Mouse (Mus musculus) stomach, postnatal 0 days (tissue): ENCODE results near the gene Cenpn. TPM values are rescaled to one million over a fixed set of nuclear protein-coding genes. Genes with fewer than 3 reads are reported as not detected.
A peak's percentile ranks its signal among the peaks of the same experiment; 100 is the strongest.

Source experiments
- ATAC-seq: fragments of 200-750 bp; cut with Nextera tagmentation; 2 replicates; pipeline ENCODE4 v1.8.0; 2017; ENCODE audit not compliant: low FRiP score, low TSS enrichment
- DNase-seq: peaks from one replicate; pipeline ENCODE4 v3.0.0-alpha.2; 2016; ENCODE audit warnings: low spot score
- H3K27ac ChIP-seq: fragments of 300-500 bp; sonication (generic); replicated peaks from 2 replicates; pipeline ENCODE4 v1.5.1; 2014; ENCODE audit warnings: mild to moderate bottlenecking, control low read depth
- H3K27me3 ChIP-seq: fragments of 300-500 bp; sonication (generic); 2 replicates; pipeline ENCODE4 v1.6.1; 2014; ENCODE audit warnings: low read length; ENCODE audit not compliant: control insufficient read depth, insufficient read depth
- H3K36me3 ChIP-seq: fragments of 300-500 bp; sonication (generic); 2 replicates; pipeline ENCODE4 v1.6.1; 2014; ENCODE audit warnings: low read length, mixed read lengths; ENCODE audit not compliant: control insufficient read depth, insufficient read depth
- H3K4me1 ChIP-seq: fragments of 300-500 bp; sonication (generic); replicated peaks from 2 replicates; pipeline ENCODE4 v1.6.1; 2014; ENCODE audit warnings: antibody characterized with exemption; ENCODE audit not compliant: control insufficient read depth, insufficient read depth
- H3K4me2 ChIP-seq: fragments of 300-500 bp; sonication (generic); replicated peaks from 2 replicates; pipeline ENCODE4 v1.6.1; 2014; ENCODE audit warnings: low read depth, mild to moderate bottlenecking, control low read depth, moderate library complexity
- H3K4me3 ChIP-seq: fragments of 300-500 bp; sonication (generic); 2 replicates; pipeline ENCODE4 v1.5.1; 2014; ENCODE audit warnings: low read depth, low read length, control low read depth
- H3K9ac ChIP-seq: fragments of 300-500 bp; sonication (generic); 2 replicates; pipeline ENCODE4 v1.6.1; 2014; ENCODE audit warnings: mild to moderate bottlenecking, low read length, control low read depth, mixed read lengths
- H3K9me3 ChIP-seq: fragments of 300-500 bp; sonication (generic); 2 replicates; pipeline ENCODE4 v1.6.1; 2016; ENCODE audit warnings: low read length; ENCODE audit not compliant: control insufficient read depth
- CTCF ChIP-seq: IDR thresholded peaks from 2 replicates; pipeline ENCODE4 v1.5.1; 2016; ENCODE audit warnings: antibody characterized with exemption, low read depth, mild to moderate bottlenecking, moderate library complexity
- EP300 ChIP-seq: optimal IDR thresholded peaks from 2 replicates; pipeline ENCODE3; 2016; ENCODE audit warnings: antibody characterized with exemption
- WGBS: fragments of 180-500 bp; shearing (Covaris S2); extraction: QIAGEN DNeasy Blood & Tissue Kit; methylation state at CpG from one replicate; pipeline ENCODE4 v1.1.7; 2014; 5-methylcytosine and 5-hydroxymethylcytosine counted together
- polyA plus RNA-seq: library from polyadenylated mRNA; unstranded; fragments of >200 nt; fragmentation: Nextera tagmentation; extraction: Ambion mirVana; gene quantifications from 2 replicates; pipeline ENCODE4 v1.2.1, GENCODE M21; 2015

The Cenpn gene
- polyA plus RNA-seq, 1 experiment from 2014 or later: 8.3 TPM

DNA sequence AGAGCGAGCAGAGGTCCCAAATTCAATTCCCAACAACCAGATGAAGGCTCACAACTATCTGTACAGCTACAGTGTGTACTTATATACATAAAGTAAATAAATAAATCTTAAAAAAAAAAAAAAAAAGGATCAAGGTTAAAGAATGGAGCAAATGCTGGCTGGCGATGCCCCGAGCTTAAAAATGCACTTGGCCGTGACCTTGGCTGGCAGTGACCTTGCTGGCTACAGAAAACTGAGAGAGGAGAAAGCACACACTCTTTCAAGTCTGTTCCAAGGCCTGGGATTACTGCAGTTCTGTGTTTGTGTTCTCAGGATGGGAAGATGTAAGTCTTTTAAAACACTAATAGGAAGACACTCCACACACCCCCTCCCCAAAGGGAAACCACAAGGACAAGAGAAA lies 16.8 kb upstream of the Cenpn start:
- no peak for DNase-seq
- Histone ChIP-seq H3K27ac (no peak overlapping the region), H3K4me1 (no peaks in the 10 kb centered on the region), H3K27me3 (no peaks in the 10 kb centered on the region), H3K9me3 (no peaks in the 10 kb centered on the region), H3K4me3 (no peak overlapping the region), H3K4me2 (no peak overlapping the region), H3K36me3 (no peaks in the 10 kb centered on the region), H3K9ac (no peak overlapping the region)
- ATAC-seq: no peak
- TF ChIP-seq CTCF (no peak), EP300 (no peak)
- 90% methylated on average over 4 of the region's 4 CpGs for WGBS

DNA sequence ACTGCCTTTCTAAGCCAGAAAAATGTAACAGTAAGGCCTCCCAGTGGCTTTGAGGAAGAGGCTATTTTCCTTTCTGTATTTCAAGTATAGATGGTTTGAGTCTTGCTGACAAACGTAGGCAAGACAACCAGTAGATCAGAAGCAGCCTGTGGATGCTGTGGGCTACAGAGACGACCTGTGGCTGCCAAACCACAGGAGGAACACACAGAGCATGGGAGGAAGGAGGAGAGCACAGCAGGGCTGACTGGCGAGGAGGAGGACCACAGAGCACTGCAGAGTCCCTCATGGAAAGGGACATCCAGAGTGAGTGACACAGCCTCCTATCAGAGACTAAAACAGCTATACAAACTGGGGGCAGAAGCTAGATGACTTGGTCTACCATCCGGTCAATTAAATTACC lies 16.3 kb upstream of the Cenpn start:
- Histone ChIP-seq H3K36me3 (no peaks in the 10 kb centered on the region), H3K27me3 (no peaks in the 10 kb centered on the region), H3K4me3 (no peak overlapping the region), H3K9ac (no peak overlapping the region), H3K4me2 (no peak overlapping the region), H3K27ac (no peak overlapping the region), H3K4me1 (no peaks in the 10 kb centered on the region), H3K9me3 (no peaks in the 10 kb centered on the region)
- TF ChIP-seq CTCF: no peak
- TF ChIP-seq EP300: no peak
- 81% methylated on average over 4 of the region's 4 CpGs for WGBS
- ATAC-seq (no peak), DNase-seq (no peak)

- H3K4me2 ChIP-seq: no peak overlapping the region
- TF ChIP-seq CTCF (no peak), EP300 (no peak)
- 93% methylated on average over 4 of the region's 4 CpGs for WGBS
- no peaks in the 10 kb centered on the region for H3K27me3 ChIP-seq
- H3K27ac ChIP-seq: no peak overlapping the region
- no peaks in the 10 kb centered on the region for H3K4me1 ChIP-seq
- no peak overlapping the region for H3K9ac ChIP-seq
- H3K36me3 ChIP-seq: no peaks in the 10 kb centered on the region
- H3K4me3 ChIP-seq: no peak overlapping the region
- H3K9me3 ChIP-seq: no peaks in the 10 kb centered on the region
- DNase-seq: no peak
- ATAC-seq: no peak
Measured at GRCm38 (mm10) chr8:116905836-116906235, 15.7 kb upstream of the Cenpn start.

- Histone ChIP-seq H3K27me3 (no peaks in the 10 kb centered on the region), H3K9me3 (no peaks in the 10 kb centered on the region), H3K36me3 (no peaks in the 10 kb centered on the region), H3K4me3 (peak overlapping the region; percentile 79), H3K27ac (peak overlapping the region; percentile 83), H3K9ac (peak overlapping the region; percentile 78), H3K4me1 (peaks cover 3% of the 10 kb centered on the region; the same call in 1 of the 2 replicates), H3K4me2 (peak overlapping the region; percentile 77)
- 0% methylated on average over 22 of the region's 22 CpGs for WGBS
- TF ChIP-seq EP300 (no peak), CTCF (no peak)
- ATAC-seq: peak; percentile 65
- DNase-seq: no peak
Measured at GRCm38 (mm10) chr8:116921005-116921336, 559 bp upstream of the Cenpn start.

GRCm38 (mm10) chr8:116922060-116922757 lies 679 bp downstream of the Cenpn start:
- no peak for DNase-seq
- TF ChIP-seq EP300 (no peak), CTCF (no peak)
- Histone ChIP-seq H3K36me3 (no peaks in the 10 kb centered on the region), H3K4me3 (peak overlapping the region; percentile 79), H3K9me3 (no peaks in the 10 kb centered on the region), H3K4me1 (peaks cover 3% of the 10 kb centered on the region; the same call in 1 of the 2 replicates), H3K27ac (peak overlapping the region; percentile 83), H3K4me2 (peak overlapping the region; percentile 77), H3K9ac (peak overlapping the region; percentile 78), H3K27me3 (no peaks in the 10 kb centered on the region)
- ATAC-seq: no peak
- WGBS: 26% methylated on average over 17 of the region's 17 CpGs

- TF ChIP-seq EP300 (no peak), CTCF (no peak)
- Histone ChIP-seq H3K4me3 (no peak overlapping the region), H3K4me1 (peaks cover 3% of the 10 kb centered on the region; the same call in 1 of the 2 replicates), H3K27me3 (no peaks in the 10 kb centered on the region), H3K4me2 (no peak overlapping the region), H3K27ac (no peak overlapping the region), H3K9ac (no peak overlapping the region; the same call in 1 of the 2 replicates), H3K9me3 (no peaks in the 10 kb centered on the region), H3K36me3 (no peaks in the 10 kb centered on the region)
- WGBS: 90% methylated on average over 8 of the region's 8 CpGs
- DNase-seq: no peak
- no peak for ATAC-seq
Measured at GRCm38 (mm10) chr8:116923526-116923925, 2.0 kb downstream of the Cenpn start.
